Mouse (Mus musculus) liver, embryonic 14.5 days (tissue): ENCODE results near the gene Gsta3. TPM values are rescaled to one million over a fixed set of nuclear protein-coding genes. Genes with fewer than 3 reads are reported as not detected.
"Not testable (repeated sequence)": the region's sequence is repeated elsewhere in the genome, so short reads cannot be mapped to it uniquely, and the experiment has no call there.

Source experiments
- ATAC-seq: fragments of 200-750 bp; cut with Nextera tagmentation; 2 replicates; pipeline ENCODE4 v1.8.0; 2017; ENCODE audit warnings: moderate number of reproducible peaks, mild to moderate bottlenecking, moderate library complexity; ENCODE audit not compliant: insufficient read depth
- DNase-seq, 3 experiments: peaks; one replicate each; pipeline ENCODE4 v3.0.0-alpha.2; 2012 to 2013; ENCODE audit warnings: low read depth in 3 of 3, low spot score in 3 of 3
- H3K27ac ChIP-seq: fragments of 300-500 bp; sonication (generic); 2 replicates; pipeline ENCODE4 v1.5.1; 2014; ENCODE audit warnings: moderate library complexity, mild to moderate bottlenecking, control low read depth, inconsistent platforms
- H3K27me3 ChIP-seq: fragments of 300-500 bp; sonication (generic); 2 replicates; pipeline ENCODE4 v1.6.1; 2014; ENCODE audit warnings: mild to moderate bottlenecking, low read length, moderate library complexity; ENCODE audit not compliant: control insufficient read depth, insufficient read depth
- H3K36me3 ChIP-seq: fragments of 300-500 bp; sonication (generic); replicated peaks from 2 replicates; pipeline ENCODE4 v1.6.1; 2014; ENCODE audit warnings: low read depth; ENCODE audit not compliant: control insufficient read depth, insufficient read depth
- H3K4me1 ChIP-seq, 2 experiments: fragments of 200-500 bp in 1 of 2; fragments of 300-500 bp in 1 of 2; sonication (generic) in 1 of 2; replicated peaks; 2 replicates each; pipeline ENCODE4 v1.6.1; 2012 to 2014; ENCODE audit warnings: antibody characterized with exemption in 1 of 2, inconsistent platforms in 1 of 2, low read length in 1 of 2; ENCODE audit not compliant: control insufficient read depth in 2 of 2, insufficient read depth in 2 of 2
- H3K4me2 ChIP-seq: fragments of 300-500 bp; sonication (generic); 2 replicates; pipeline ENCODE4 v1.6.1; 2014; ENCODE audit warnings: low read depth, mild to moderate bottlenecking, control low read depth, moderate library complexity
- H3K4me3 ChIP-seq, 2 experiments: fragments of 200-500 bp in 1 of 2; fragments of 300-500 bp in 1 of 2; sonication (generic) in 1 of 2; 2 replicates each; pipeline ENCODE4 v1.5.1; 2012 to 2014; ENCODE audit warnings: low read depth in 2 of 2, low read length in 2 of 2, mild to moderate bottlenecking in 2 of 2, control low read depth in 1 of 2, inconsistent platforms in 1 of 2, moderate library complexity in 1 of 2; ENCODE audit not compliant: insufficient read depth in 1 of 2
- H3K9ac ChIP-seq: fragments of 300-500 bp; sonication (generic); replicated peaks from 2 replicates; pipeline ENCODE4 v1.6.1; 2014; ENCODE audit warnings: mild to moderate bottlenecking, control low read depth, moderate library complexity
- H3K9me3 ChIP-seq: fragments of 300-500 bp; sonication (generic); 2 replicates; pipeline ENCODE4 v1.6.1; 2016; ENCODE audit warnings: low read length, mixed read lengths; ENCODE audit not compliant: control insufficient read depth
- CTCF ChIP-seq: IDR thresholded peaks from 2 replicates; pipeline ENCODE4 v1.5.1; 2016; ENCODE audit warnings: antibody characterized with exemption, low read depth, control low read depth
- EP300 ChIP-seq: IDR thresholded peaks from 2 replicates; pipeline ENCODE4 v1.6.1; 2016; ENCODE audit warnings: antibody characterized with exemption, low read depth
- WGBS: fragments of 180-500 bp; shearing (Covaris S2); extraction: QIAGEN DNeasy Blood & Tissue Kit; methylation state at CpG from one replicate; pipeline ENCODE4 v1.1.7; 2014; ENCODE audit not compliant: insufficient replicate concordance; 5-methylcytosine and 5-hydroxymethylcytosine counted together
- polyA plus RNA-seq, 2 experiments: library from polyadenylated mRNA; depleted of rRNA in 1 of 2; stranded (reverse) in 1 of 2; unstranded in 1 of 2; fragments of >200 nt; fragmentation: Nextera tagmentation in 1 of 2; extraction: Ambion mirVana in 1 of 2; gene quantifications; 2 replicates each; pipeline versions ENCODE4 v1.2.1 to v1.2.3; 2012 to 2014

Gsta3 gene
- polyA plus RNA-seq, 2 experiments: 45.0 to 49.6 TPM

DNA sequence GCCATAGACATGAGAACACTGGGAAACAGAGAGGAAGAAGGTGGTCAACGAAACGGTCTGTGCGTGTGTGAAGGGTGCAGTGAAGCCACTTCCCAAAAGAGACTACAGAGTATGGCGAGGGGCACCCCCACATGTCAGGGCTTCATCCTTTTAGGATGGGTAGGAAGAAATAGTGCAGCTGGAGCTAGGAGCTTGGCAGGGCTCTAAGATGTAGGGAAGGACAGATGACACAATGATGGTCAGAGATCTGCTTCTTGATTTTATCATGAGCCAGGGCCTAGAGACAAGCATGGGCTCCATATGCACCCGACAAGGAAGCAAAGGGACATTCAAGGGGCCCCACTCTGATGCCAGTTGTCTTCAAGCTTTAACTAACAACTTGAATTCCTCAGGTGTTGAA lies 22.0 kb downstream of the Gsta3 start:
- H3K4me2 ChIP-seq: no peak overlapping the region
- DNase-seq (no peak), ATAC-seq (no peak)
- TF ChIP-seq EP300: no peak
- no peak for TF ChIP-seq CTCF
- H3K27ac ChIP-seq: no peak overlapping the region
- H3K4me3 ChIP-seq: no peak overlapping the region
- H3K9ac ChIP-seq: no peak overlapping the region
- 64% methylated on average over 5 of the region's 5 CpGs for WGBS
- no peaks in the 10 kb centered on the region for H3K4me1 ChIP-seq
- H3K27me3 ChIP-seq: no peaks in the 10 kb centered on the region
- no peaks in the 10 kb centered on the region for H3K36me3 ChIP-seq
- H3K9me3 ChIP-seq: no peaks in the 10 kb centered on the region

GRCm38 (mm10) chr1:21263986-21264385 lies 23.6 kb downstream of the Gsta3 start:
- WGBS: 64% methylated on average over 4 of the region's 4 CpGs
- H3K4me3 ChIP-seq: no peak overlapping the region
- H3K36me3 ChIP-seq: no peaks in the 10 kb centered on the region
- ATAC-seq (no peak), DNase-seq (no peak)
- no peaks in the 10 kb centered on the region for H3K27me3 ChIP-seq
- H3K9ac ChIP-seq: no peak overlapping the region
- no peaks in the 10 kb centered on the region for H3K4me1 ChIP-seq
- TF ChIP-seq CTCF (no peak), EP300 (no peak)
- no peaks in the 10 kb centered on the region for H3K9me3 ChIP-seq
- H3K4me2 ChIP-seq: no peak overlapping the region
- H3K27ac ChIP-seq: no peak overlapping the region

GRCm38 (mm10) chr1:21264747-21265146 lies 24.4 kb downstream of the Gsta3 start:
- Histone ChIP-seq H3K9ac (no peak overlapping the region), H3K4me1 (no peaks in the 10 kb centered on the region), H3K27me3 (no peaks in the 10 kb centered on the region), H3K36me3 (no peaks in the 10 kb centered on the region), H3K9me3 (no peaks in the 10 kb centered on the region), H3K4me2 (no peak overlapping the region), H3K4me3 (no peak overlapping the region), H3K27ac (no peak overlapping the region)
- WGBS: 71% methylated on average over 8 of the region's 8 CpGs
- no peak for DNase-seq
- TF ChIP-seq EP300 (no peak), CTCF (no peak)
- no peak for ATAC-seq

DNA sequence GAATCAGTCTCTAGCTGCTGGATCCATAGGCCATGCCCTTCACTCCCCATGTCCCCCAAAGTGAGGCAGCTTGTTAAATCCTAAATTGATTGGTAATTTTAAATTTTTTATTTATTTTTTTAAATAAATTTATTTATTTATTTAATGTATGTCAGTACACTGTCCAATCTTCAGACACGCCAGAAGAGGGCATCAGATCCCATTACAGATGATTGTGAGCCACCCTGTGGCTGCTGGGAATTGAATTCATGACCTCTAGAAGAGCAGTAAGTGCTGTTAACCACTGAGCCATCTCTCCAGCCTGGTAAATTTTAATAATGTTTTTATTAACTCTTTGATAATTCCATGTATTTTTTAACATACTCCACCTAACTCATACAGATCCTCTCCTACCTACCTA lies 26.4 kb downstream of the Gsta3 start:
- H3K27me3 ChIP-seq: no peaks in the 10 kb centered on the region
- ATAC-seq (no peak), DNase-seq (no peak)
- H3K27ac ChIP-seq: no peak overlapping the region
- no peaks in the 10 kb centered on the region for H3K36me3 ChIP-seq
- no peak overlapping the region for H3K9ac ChIP-seq
- TF ChIP-seq CTCF: no peak
- no peak overlapping the region for H3K4me3 ChIP-seq
- H3K4me2 ChIP-seq: no peak overlapping the region
- H3K9me3 ChIP-seq: no peaks in the 10 kb centered on the region
- no peaks in the 10 kb centered on the region for H3K4me1 ChIP-seq
- WGBS: 45% methylated on average over 1 of the region's 1 CpGs

- H3K4me2 ChIP-seq, H3K27me3 ChIP-seq, H3K9ac ChIP-seq, H3K27ac ChIP-seq, H3K4me3 ChIP-seq, DNase-seq, H3K9me3 ChIP-seq, H3K4me1 ChIP-seq, ATAC-seq, H3K36me3 ChIP-seq: not testable (repeated sequence)
- 62% methylated on average over 6 of the region's 7 CpGs for WGBS
These were observed 27.1 kb downstream of the Gsta3 start for GRCm38 (mm10) chr1:21267466-21267865.
